Mouse (Mus musculus) left cerebral cortex, postnatal 14 days (tissue): ENCODE measurements around the gene Sipa1l3. TPM values are rescaled to one million over a fixed set of nuclear protein-coding genes. Genes with fewer than 3 reads are reported as not detected.

ENCODE experiments used
- DNase-seq, 2 experiments: peaks; one replicate each; pipeline ENCODE4 v3.0.0; 2021 to 2022; ENCODE audit warnings: low spot score in 2 of 2, mixed read lengths in 1 of 2
- intact Hi-C: fragments of 180-260 bp; cut with DNase I; formaldehyde crosslinking; loops from one replicate; pipeline ENCODE4 v1.15.1; 2025
- total RNA-seq, 2 experiments: library from RNA; stranded (reverse); gene quantifications; 2 replicates each; pipeline ENCODE4 v1.2.3; 2021

Sipa1l3 gene
- total RNA-seq, 2 experiments from 2014 or later: 50.1 to 54.8 TPM

- no peak for DNase-seq
- intact Hi-C loops: no loop called here
Measured at GRCm38 (mm10) chr7:29485721-29486120, 32.7 kb downstream of the Sipa1l3 start.

- intact Hi-C loops: no loop called here
- no peak for DNase-seq
Measured at GRCm38 (mm10) chr7:29483556-29483955, 34.9 kb downstream of the Sipa1l3 start.

- intact Hi-C loops: no loop called here
- no peak for DNase-seq
Measured at GRCm38 (mm10) chr7:29481345-29482155, 36.9 kb downstream of the Sipa1l3 start.

GRCm38 (mm10) chr7:29480590-29481344, 37.7 kb downstream of the Sipa1l3 start:
- intact Hi-C loops: no loop called here
- DNase-seq: no peak

- DNase-seq: no peak
- intact Hi-C loops: no loop called here
Measured at GRCm38 (mm10) chr7:29480183-29480582, 38.3 kb downstream of the Sipa1l3 start.

- DNase-seq: no peak
- intact Hi-C loops: no loop called here
Measured at GRCm38 (mm10) chr7:29475005-29475404, 43.4 kb downstream of the Sipa1l3 start.

- DNase-seq: no peak
- intact Hi-C loops: no loop called here
Measured at GRCm38 (mm10) chr7:29471309-29471708, 47.1 kb downstream of the Sipa1l3 start.

GRCm38 (mm10) chr7:29469602-29470344, 48.7 kb downstream of the Sipa1l3 start:
- DNase-seq: no peak

GRCm38 (mm10) chr7:29468593-29468992, 49.8 kb downstream of the Sipa1l3 start:
- no peak for DNase-seq
- intact Hi-C loops: no loop called here

More at GRCm38 (mm10) chr7:29469602-29470344, 48.7 kb downstream of the Sipa1l3 start:
- intact Hi-C loops: no loop called here

- DNase-seq: no peak
- intact Hi-C loops: no loop called here
Measured at GRCm38 (mm10) chr7:29466585-29466984, 51.9 kb downstream of the Sipa1l3 start.

- no peak for DNase-seq
- intact Hi-C loops: no loop called here
Measured at GRCm38 (mm10) chr7:29465736-29466135, 52.7 kb downstream of the Sipa1l3 start.

GRCm38 (mm10) chr7:29462820-29463219, 55.6 kb downstream of the Sipa1l3 start:
- intact Hi-C loops: loop anchor here (5.0 kb wide), 1 partner anchor 54 kb away; the partner anchor contains the start of gene Sipa1l3

GRCm38 (mm10) chr7:29462178-29462577, 56.3 kb downstream of the Sipa1l3 start:
- peak; percentile 40 to 41 for DNase-seq
- intact Hi-C loops: loop anchor here (5.0 kb wide), 1 partner anchor 55 kb away; the partner anchor contains the start of gene Sipa1l3

More at GRCm38 (mm10) chr7:29462820-29463219, 55.6 kb downstream of the Sipa1l3 start:
- DNase-seq: no peak

- DNase-seq: no peak
- intact Hi-C loops: loop anchor here (5.0 kb wide), 1 partner anchor 56 kb away; the partner anchor contains the start of gene Sipa1l3
Measured at GRCm38 (mm10) chr7:29461557-29461956, 56.9 kb downstream of the Sipa1l3 start.

- no peak for DNase-seq
- intact Hi-C loops: no loop called here
Measured at GRCm38 (mm10) chr7:29458889-29459740, 59.3 kb downstream of the Sipa1l3 start.

GRCm38 (mm10) chr7:29457772-29458171, 60.7 kb downstream of the Sipa1l3 start:
- intact Hi-C loops: no loop called here
- DNase-seq: no peak

GRCm38 (mm10) chr7:29456716-29457115, 61.7 kb downstream of the Sipa1l3 start:
- no peak for DNase-seq
- intact Hi-C loops: no loop called here

GRCm38 (mm10) chr7:29455591-29455990, 62.9 kb downstream of the Sipa1l3 start:
- no peak for DNase-seq
- intact Hi-C loops: no loop called here

GRCm38 (mm10) chr7:29454965-29455364, 63.5 kb downstream of the Sipa1l3 start:
- intact Hi-C loops: no loop called here

More at GRCm38 (mm10) chr7:29454965-29455364, 63.5 kb downstream of the Sipa1l3 start:
- no peak for DNase-seq
